Mouse (Mus musculus) embryonic facial prominence, embryonic 11.5 days (tissue): Measurements from ENCODE around the gene Gm15128. TPM values are rescaled to one million over a fixed set of nuclear protein-coding genes. Genes with fewer than 3 reads are reported as not detected.
"Not testable (repeated sequence)": the region's sequence is repeated elsewhere in the genome, so short reads cannot be mapped to it uniquely, and the experiment has no call there.

Source experiments
- ATAC-seq: fragments of 200-750 bp; cut with Nextera tagmentation; replicated peaks from 2 replicates; pipeline ENCODE4 v1.8.0; 2017; ENCODE audit warnings: low read depth; ENCODE audit not compliant: insufficient number of reproducible peaks, low FRiP score, low TSS enrichment
- DNase-seq: peaks from one replicate; pipeline ENCODE4 v3.0.0-alpha.2; 2015; ENCODE audit warnings: low spot score
- H3K27ac ChIP-seq: fragments of 300-500 bp; sonication (generic); replicated peaks from 2 replicates; pipeline ENCODE4 v1.5.1; 2014; ENCODE audit warnings: mild to moderate bottlenecking, low read depth, low read length, control low read depth
- H3K27me3 ChIP-seq: fragments of 300-500 bp; sonication (generic); 2 replicates; pipeline ENCODE4 v1.6.1; 2014; ENCODE audit warnings: mild to moderate bottlenecking, low read length, moderate library complexity, mixed read lengths; ENCODE audit not compliant: control insufficient read depth, insufficient read depth
- H3K36me3 ChIP-seq: fragments of 300-500 bp; sonication (generic); replicated peaks from 2 replicates; pipeline ENCODE4 v1.6.1; 2014; ENCODE audit warnings: low read depth, mild to moderate bottlenecking, low read length, moderate library complexity, mixed read lengths; ENCODE audit not compliant: control insufficient read depth, insufficient read depth
- H3K4me1 ChIP-seq: fragments of 300-500 bp; sonication (generic); 2 replicates; pipeline ENCODE4 v1.6.1; 2014; ENCODE audit warnings: low read length, mixed read lengths; ENCODE audit not compliant: control insufficient read depth, insufficient read depth
- H3K4me2 ChIP-seq: fragments of 300-500 bp; sonication (generic); 2 replicates; pipeline ENCODE4 v1.6.1; 2014; ENCODE audit warnings: low read depth, mild to moderate bottlenecking, control low read depth, low read length, moderate library complexity
- H3K4me3 ChIP-seq: fragments of 300-500 bp; sonication (generic); 2 replicates; pipeline ENCODE4 v1.5.1; 2014; ENCODE audit warnings: low read depth, low read length, control low read depth
- H3K9ac ChIP-seq: fragments of 300-500 bp; sonication (generic); replicated peaks from 2 replicates; pipeline ENCODE4 v1.6.1; 2014; ENCODE audit warnings: mild to moderate bottlenecking, control low read depth, low read length
- H3K9me3 ChIP-seq: fragments of 300-500 bp; sonication (generic); replicated peaks from 2 replicates; pipeline ENCODE4 v1.6.1; 2016; ENCODE audit warnings: mild to moderate bottlenecking, low read length, inconsistent platforms, mixed read lengths; ENCODE audit not compliant: control insufficient read depth
- WGBS: fragments of 180-500 bp; shearing (Covaris S2); extraction: QIAGEN DNeasy Blood & Tissue Kit; methylation state at CpG from one replicate; pipeline ENCODE4 v1.1.7; 2014; 5-methylcytosine and 5-hydroxymethylcytosine counted together
- polyA plus RNA-seq: library from polyadenylated mRNA; unstranded; fragments of >200 nt; fragmentation: Nextera tagmentation; extraction: Ambion mirVana; gene quantifications from 2 replicates; pipeline ENCODE4 v1.2.1, GENCODE M21; 2014

Gm15128 gene
- not detected in 2 replicates for polyA plus RNA-seq

DNA sequence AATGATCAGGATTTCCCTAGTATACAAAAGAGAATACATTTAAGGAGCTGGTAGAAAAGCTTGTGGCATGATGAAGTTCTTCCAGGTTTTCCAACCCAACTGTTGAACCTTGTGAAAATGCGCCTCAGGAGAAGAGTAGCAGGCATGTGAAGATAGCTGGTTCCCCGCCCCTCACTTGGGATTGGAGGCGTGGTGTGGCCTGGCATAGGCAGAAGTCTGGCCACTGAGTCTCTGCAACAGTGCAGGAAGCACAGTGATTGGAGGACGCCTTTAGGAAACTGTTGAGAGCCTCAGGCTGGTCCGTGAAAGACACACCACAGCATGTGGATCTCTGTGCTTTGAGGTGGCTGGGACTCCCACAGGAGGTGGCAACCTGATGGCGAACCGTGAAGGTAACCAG, at the start of gene Gm15128:
Gene Gm15128 (plus strand): TSS at position 301 of the 400 bp plus-strand sequence.
- DNase-seq, H3K4me3 ChIP-seq, H3K4me1 ChIP-seq, H3K9ac ChIP-seq, ATAC-seq, H3K9me3 ChIP-seq, H3K4me2 ChIP-seq, H3K27me3 ChIP-seq, H3K27ac ChIP-seq, H3K36me3 ChIP-seq: not testable (repeated sequence)
- WGBS: 90% methylated on average over 7 of the region's 7 CpGs

Other genes with a start within 250 kb of the Gm15128 start
- 10.9 and 11.1 TPM in 2 replicates for gene Lrch2, start 211.9 kb upstream of the Gm15128 start, polyA plus RNA-seq
- gene Gm15080, start 227.0 kb downstream of the Gm15128 start, polyA plus RNA-seq: not detected in 2 replicates